Mouse (Mus musculus) lung, postnatal 4 days (tissue): ENCODE data around the gene Ubxn11.

Source experiments
- DNase-seq, 2 experiments: peaks; one replicate each; pipeline ENCODE4 v3.0.0; 2021

Ubxn11 gene

GRCm38 (mm10) chr4:134153656-134154055, 51.3 kb downstream of the Ubxn11 start:
- DNase-seq, result no peak

- DNase-seq, result no peak
Measured at GRCm38 (mm10) chr4:134154354-134154753, 52.0 kb downstream of the Ubxn11 start.

- no peak for DNase-seq
Measured at GRCm38 (mm10) chr4:134155531-134155930, 53.2 kb downstream of the Ubxn11 start.

GRCm38 (mm10) chr4:134155961-134156465, 53.6 kb downstream of the Ubxn11 start:
- DNase-seq, result no peak

- DNase-seq, result no peak
Measured at GRCm38 (mm10) chr4:134156744-134157143, 54.4 kb downstream of the Ubxn11 start.

- no peak for DNase-seq
Measured at GRCm38 (mm10) chr4:134157558-134157957, 55.2 kb downstream of the Ubxn11 start.

GRCm38 (mm10) chr4:134158774-134159173, 56.4 kb downstream of the Ubxn11 start:
- DNase-seq, result no peak

GRCm38 (mm10) chr4:134160071-134160470, 57.7 kb downstream of the Ubxn11 start:
- peak; percentile 44 to 50 for DNase-seq

GRCm38 (mm10) chr4:134164591-134164990, 62.2 kb downstream of the Ubxn11 start:
- no peak for DNase-seq

- no peak for DNase-seq
Measured at GRCm38 (mm10) chr4:134165024-134165423, 62.7 kb downstream of the Ubxn11 start.

GRCm38 (mm10) chr4:134165548-134166465, 63.4 kb downstream of the Ubxn11 start:
- DNase-seq, result no peak

GRCm38 (mm10) chr4:134166906-134167305, 64.5 kb downstream of the Ubxn11 start:
- DNase-seq, result no peak

GRCm38 (mm10) chr4:134172391-134172790, 70.0 kb downstream of the Ubxn11 start:
- DNase-seq, result no peak
